Mouse (Mus musculus) kidney, adult 11 months (tissue): ENCODE measurements at regions not wholly inside any gene's neighbourhood (a gene's known extent, or its start where the extent isn't known, plus 50 kb on each side); places are given as distances from the start of the nearest gene placed in this dataset.
"Not testable (repeated sequence)": the region's sequence is repeated elsewhere in the genome, so short reads cannot be mapped to it uniquely, and the experiment has no call there.

Source experiments
- DNase-seq: peaks from one replicate; pipeline ENCODE4 v3.0.0; 2022

- DNase-seq = no peak
These were observed 139.9 kb downstream of the Sptssa start for GRCm38 (mm10) chr12:54516463-54516862.

GRCm38 (mm10) chr12:54516039-54516438, 140.3 kb downstream of the Sptssa start:
- DNase-seq = not testable (repeated sequence)

GRCm38 (mm10) chr12:54509903-54510302, 146.5 kb downstream of the Sptssa start:
- DNase-seq = no peak

- no peak for DNase-seq
These were observed 153.6 kb downstream of the Sptssa start for GRCm38 (mm10) chr12:54502775-54503174.

- no peak for DNase-seq
These were observed 156.4 kb downstream of the Sptssa start for GRCm38 (mm10) chr12:54499963-54500362.

GRCm38 (mm10) chr12:54495701-54496374, 160.5 kb downstream of the Sptssa start:
- no peak for DNase-seq

GRCm38 (mm10) chr12:54494756-54495375, 161.5 kb downstream of the Sptssa start:
- no peak for DNase-seq

- no peak for DNase-seq
These were observed 163.6 kb downstream of the Sptssa start for GRCm38 (mm10) chr12:54492737-54493136.

- no peak for DNase-seq
These were observed 165.9 kb downstream of the Sptssa start for GRCm38 (mm10) chr12:54490460-54490859.

- DNase-seq = peak; percentile 67
These were observed 166.7 kb downstream of the Sptssa start for GRCm38 (mm10) chr12:54489675-54490074.

GRCm38 (mm10) chr12:54487689-54488088, 168.7 kb downstream of the Sptssa start:
- DNase-seq = no peak

- peak; percentile 6 for DNase-seq
These were observed 174.4 kb downstream of the Sptssa start for GRCm38 (mm10) chr12:54482020-54482419.

- peak; percentile 61 for DNase-seq
These were observed 176.5 kb downstream of the Sptssa start for GRCm38 (mm10) chr12:54479841-54480240.

- no peak for DNase-seq
These were observed 183.5 kb downstream of the Sptssa start for GRCm38 (mm10) chr12:54472881-54473280.

- no peak for DNase-seq
These were observed 184.0 kb downstream of the Sptssa start for GRCm38 (mm10) chr12:54472407-54472806.

GRCm38 (mm10) chr12:54467635-54468034, 188.7 kb downstream of the Sptssa start:
- no peak for DNase-seq

GRCm38 (mm10) chr12:54463806-54464205, 192.6 kb downstream of the Sptssa start:
- peak; percentile 60 for DNase-seq

GRCm38 (mm10) chr12:54461411-54461810, 195.0 kb downstream of the Sptssa start:
- no peak for DNase-seq

GRCm38 (mm10) chr12:54460135-54460523, 196.2 kb downstream of the Sptssa start:
- DNase-seq = peak; percentile 70

GRCm38 (mm10) chr12:54459462-54460134, 196.8 kb downstream of the Sptssa start:
- DNase-seq = no peak

GRCm38 (mm10) chr12:54456731-54457130, 199.6 kb downstream of the Sptssa start:
- no peak for DNase-seq

GRCm38 (mm10) chr12:54454606-54455005, 201.8 kb downstream of the Sptssa start:
- no peak for DNase-seq

GRCm38 (mm10) chr12:54453343-54453742, 203.0 kb downstream of the Sptssa start:
- DNase-seq = no peak

- DNase-seq = no peak
These were observed 206.0 kb downstream of the Sptssa start for GRCm38 (mm10) chr12:54450369-54450768.
